Mouse (Mus musculus): ENCODE measurements at regions not wholly inside any gene's neighbourhood (a gene's known extent, or its start where the extent isn't known, plus 50 kb on each side); places are given as distances from the start of the nearest gene placed in this dataset.

- TF ChIP-seq MAFK (IDR thresholded peaks at IDR 0.05; ENCODE audit: insufficient read depth, low read depth, low read length) (no peak), ZNF384 (IDR thresholded peaks at IDR 0.05; ENCODE audit: low read depth, low read length) (no peak), HCFC1 (IDR thresholded peaks at IDR 0.05; ENCODE audit: borderline replicate concordance, insufficient read depth, low read length) (no peak), ZC3H11A (IDR thresholded peaks at IDR 0.05; ENCODE audit: borderline replicate concordance, low read depth, low read length) (no peak), CHD2 (IDR thresholded peaks at IDR 0.05; ENCODE audit: low read depth, low read length) (no peak)
Observed at GRCm38 (mm10) chr14:46627690-46628089, 132.7 kb upstream of the Cdkn3 start.
